Mouse (Mus musculus): ENCODE measurements around the gene Vmn1r225.
"Not testable (repeated sequence)": the region's sequence is repeated elsewhere in the genome, so short reads cannot be mapped to it uniquely, and the experiment has no call there.

Vmn1r225 gene

GRCm38 (mm10) chr17:20497858-20498257 lies at the start of gene Vmn1r225:
TSS of gene Vmn1r225 (plus strand) at chr17:20498158.
- no peak for DNase-seq (ENCODE audit: extremely low read depth, low read depth, low spot score)

- DNase-seq (ENCODE audit: extremely low read depth, low read depth, low spot score), result no peak
Observed at GRCm38 (mm10) chr17:20473311-20473710, 24.6 kb upstream of the Vmn1r225 start.

GRCm38 (mm10) chr17:20481231-20481630 lies 16.7 kb upstream of the Vmn1r225 start, which contains the start of gene Vmn2r108:
TSS of gene Vmn2r108 (minus strand) at chr17:20481331.
- DNase-seq (ENCODE audit: extremely low read depth, low read depth, low spot score), result no peak

GRCm38 (mm10) chr17:20508247-20508646 lies 10.3 kb downstream of the Vmn1r225 start:
- not testable (repeated sequence) for DNase-seq (ENCODE audit: extremely low read depth, low read depth, low spot score)

Measured in fat pad, adult 2 months (tissue).